Mouse (Mus musculus): Measurements from ENCODE around the gene Sla2. TPM values are rescaled to one million over a fixed set of nuclear protein-coding genes. Genes with fewer than 3 reads are reported as not detected.
"Not testable (repeated sequence)": the region's sequence is repeated elsewhere in the genome, so short reads cannot be mapped to it uniquely, and the experiment has no call there.

The Sla2 gene
- total RNA-seq, 1 experiment from 2014 or later = 3.4 TPM

DNA sequence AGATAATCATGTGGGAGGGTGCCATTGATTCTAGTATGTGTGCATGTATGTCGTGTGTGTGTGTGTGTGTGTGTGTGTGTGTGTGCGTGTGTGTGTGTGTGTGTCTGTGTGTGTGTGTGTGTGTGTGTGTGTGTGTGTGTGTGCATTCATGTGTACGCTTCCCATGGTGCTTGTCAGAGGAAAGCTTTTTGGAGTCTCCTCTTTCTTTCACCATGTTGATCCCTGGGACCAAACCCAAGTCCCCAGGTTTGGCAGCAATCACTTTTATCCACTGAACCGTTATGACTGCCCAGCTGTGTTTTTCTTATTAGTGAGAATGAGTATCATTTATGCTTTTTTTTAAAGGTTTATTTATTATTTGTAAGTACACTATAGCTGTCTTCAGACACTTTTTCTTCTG, 15.4 kb upstream of the Sla2 start:
- not testable (repeated sequence) for ATAC-seq (replicated peaks; ENCODE audit: low read depth, poor library complexity, severe bottlenecking)

DNA sequence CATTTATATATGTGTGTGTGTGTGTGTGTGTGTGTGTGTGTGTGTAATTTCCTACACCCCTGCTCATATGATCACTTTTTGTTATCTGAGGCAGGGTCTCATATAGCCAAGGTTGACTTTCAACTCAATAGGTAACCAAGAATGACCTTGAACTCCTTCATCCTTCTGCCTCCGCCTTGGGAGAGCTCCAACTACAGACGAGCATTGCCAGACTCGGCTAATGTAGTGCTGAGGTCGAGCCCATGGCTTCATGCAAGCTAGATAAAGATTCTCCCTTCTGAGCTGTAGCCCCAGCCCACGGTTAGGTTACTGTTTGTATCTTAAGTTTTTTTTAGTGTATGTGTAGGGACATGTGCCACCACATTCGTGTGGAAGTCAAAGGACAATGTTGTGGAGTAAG, 14.9 kb upstream of the Sla2 start:
- ATAC-seq (replicated peaks; ENCODE audit: low read depth, poor library complexity, severe bottlenecking) = no peak

DNA sequence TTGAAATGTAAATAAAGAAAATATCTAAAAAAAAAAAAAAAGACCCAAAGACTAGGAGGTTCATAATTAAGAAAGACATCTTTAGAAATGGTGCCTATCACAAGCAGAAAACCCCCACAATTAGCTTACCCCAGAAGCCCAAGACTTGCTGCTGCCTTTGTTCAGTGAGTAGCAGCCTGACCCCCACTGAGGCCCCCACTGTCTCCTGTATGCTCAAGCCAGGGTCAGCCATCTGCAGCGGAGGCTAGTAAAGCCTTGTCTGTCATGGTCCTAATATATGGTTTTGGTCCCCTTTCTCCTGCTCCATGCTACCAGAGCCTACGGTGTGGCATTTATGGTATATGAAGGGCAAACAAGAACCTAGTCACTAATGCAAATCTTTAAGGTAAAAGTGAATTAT, 14.4 kb upstream of the Sla2 start:
- ATAC-seq (replicated peaks; ENCODE audit: low read depth, poor library complexity, severe bottlenecking) = no peak

- ATAC-seq (replicated peaks; ENCODE audit: low read depth, poor library complexity, severe bottlenecking) = no peak
These were observed 12.2 kb upstream of the Sla2 start for GRCm38 (mm10) chr2:156899184-156899583.

GRCm38 (mm10) chr2:156898374-156898773, 11.4 kb upstream of the Sla2 start:
- ATAC-seq (replicated peaks; ENCODE audit: low read depth, poor library complexity, severe bottlenecking) = no peak

GRCm38 (mm10) chr2:156897034-156897433, 10.0 kb upstream of the Sla2 start:
- ATAC-seq (replicated peaks; ENCODE audit: low read depth, poor library complexity, severe bottlenecking) = no peak

- peak; percentile 54; the same call in 1 of the 2 replicates for ATAC-seq (replicated peaks; ENCODE audit: low read depth, poor library complexity, severe bottlenecking)
These were observed 9.5 kb upstream of the Sla2 start for GRCm38 (mm10) chr2:156896384-156896914.

DNA sequence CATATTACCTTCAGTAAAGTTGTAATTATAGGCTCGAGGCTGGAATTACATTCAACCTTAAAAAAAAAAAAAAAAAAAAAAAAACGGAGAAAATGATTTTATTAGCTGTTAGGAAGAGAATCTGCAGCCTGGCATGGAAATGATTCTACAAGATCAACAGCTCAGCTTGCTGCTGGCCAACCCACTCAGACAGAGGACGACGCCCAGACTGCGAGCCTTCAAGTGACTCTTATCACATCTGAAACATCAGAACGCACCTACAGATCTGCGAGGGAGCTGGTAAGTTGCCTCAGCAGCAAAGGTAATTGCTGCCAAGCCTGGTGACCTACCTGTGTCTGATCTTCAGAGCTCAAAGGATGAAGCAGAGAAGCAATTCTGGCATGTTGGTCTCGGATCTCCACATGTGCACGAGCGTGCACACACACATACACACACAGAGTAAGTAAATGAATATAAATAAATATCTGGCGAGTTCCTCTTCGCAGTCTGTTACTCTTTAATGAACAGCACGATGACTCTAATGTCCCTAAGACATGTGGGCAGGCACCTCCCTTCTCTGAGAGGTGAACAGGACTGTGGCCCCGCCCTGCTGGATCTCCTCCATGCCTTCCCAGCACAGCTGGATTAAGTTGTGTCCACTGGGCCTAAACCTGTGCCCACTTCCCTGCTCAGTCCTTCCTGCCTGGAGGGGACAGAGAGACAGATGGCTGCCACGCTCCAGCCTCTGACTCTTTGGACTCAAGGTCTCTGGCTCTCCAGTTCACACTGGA, 7.7 kb upstream of the Sla2 start:
- ATAC-seq (replicated peaks; ENCODE audit: low read depth, poor library complexity, severe bottlenecking) = no peak

DNA sequence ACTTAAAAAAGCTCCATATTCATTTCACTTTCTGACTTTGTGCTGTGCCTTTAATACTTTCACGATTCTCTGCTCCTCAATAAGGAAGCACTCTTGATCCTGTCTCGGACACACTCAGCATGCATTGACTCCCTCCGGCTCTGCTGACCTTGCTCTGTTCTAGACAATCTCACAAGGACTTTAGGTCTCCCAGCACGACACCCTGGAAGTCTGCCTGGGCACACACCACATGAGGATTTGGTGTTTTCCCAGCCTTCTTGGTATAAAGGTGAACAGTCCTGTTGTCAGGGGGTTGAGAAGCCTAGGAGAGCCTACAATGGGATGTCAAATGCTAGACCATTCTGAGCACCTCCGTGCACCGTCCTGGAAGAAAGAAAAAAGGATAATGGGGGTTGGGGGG, 5.8 kb upstream of the Sla2 start:
- ATAC-seq (replicated peaks; ENCODE audit: low read depth, poor library complexity, severe bottlenecking) = no peak

GRCm38 (mm10) chr2:156892240-156892639, 5.2 kb upstream of the Sla2 start:
- no peak for ATAC-seq (replicated peaks; ENCODE audit: low read depth, poor library complexity, severe bottlenecking)

- ATAC-seq (replicated peaks; ENCODE audit: low read depth, poor library complexity, severe bottlenecking) = no peak
These were observed 1.5 kb upstream of the Sla2 start for GRCm38 (mm10) chr2:156888490-156888889.

DNA sequence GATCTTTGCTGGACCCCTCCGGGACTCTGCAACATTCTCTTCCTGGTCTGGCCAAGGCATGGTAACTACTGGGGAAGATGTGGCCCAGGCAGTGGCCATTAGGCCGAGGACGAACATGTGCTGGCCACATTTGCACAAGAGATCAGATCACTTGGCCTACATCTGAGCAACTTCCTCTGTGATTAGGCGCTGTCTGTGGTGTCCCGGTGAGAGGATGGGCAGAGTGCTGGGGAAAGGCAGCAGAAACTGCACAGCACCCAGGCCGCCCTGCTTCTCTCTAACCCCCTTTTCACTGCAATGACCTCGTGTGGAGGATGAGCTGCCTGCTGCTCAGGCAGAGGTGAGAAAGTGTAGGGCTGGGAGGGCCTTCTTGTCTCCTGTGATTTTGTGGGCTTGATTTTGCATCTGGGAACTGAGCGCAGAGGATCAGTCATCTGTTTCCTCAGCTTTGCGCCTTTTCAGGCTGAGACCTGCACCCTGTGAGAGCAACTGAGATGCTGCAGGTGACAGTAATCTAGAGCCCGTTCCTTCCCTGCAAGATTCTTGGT, 834 bp downstream of the Sla2 start:
- no peak for ATAC-seq (replicated peaks; ENCODE audit: low read depth, poor library complexity, severe bottlenecking)

- not testable (repeated sequence) for ATAC-seq (replicated peaks; ENCODE audit: low read depth, poor library complexity, severe bottlenecking)
These were observed 1.3 kb downstream of the Sla2 start for GRCm38 (mm10) chr2:156885666-156886065.

DNA sequence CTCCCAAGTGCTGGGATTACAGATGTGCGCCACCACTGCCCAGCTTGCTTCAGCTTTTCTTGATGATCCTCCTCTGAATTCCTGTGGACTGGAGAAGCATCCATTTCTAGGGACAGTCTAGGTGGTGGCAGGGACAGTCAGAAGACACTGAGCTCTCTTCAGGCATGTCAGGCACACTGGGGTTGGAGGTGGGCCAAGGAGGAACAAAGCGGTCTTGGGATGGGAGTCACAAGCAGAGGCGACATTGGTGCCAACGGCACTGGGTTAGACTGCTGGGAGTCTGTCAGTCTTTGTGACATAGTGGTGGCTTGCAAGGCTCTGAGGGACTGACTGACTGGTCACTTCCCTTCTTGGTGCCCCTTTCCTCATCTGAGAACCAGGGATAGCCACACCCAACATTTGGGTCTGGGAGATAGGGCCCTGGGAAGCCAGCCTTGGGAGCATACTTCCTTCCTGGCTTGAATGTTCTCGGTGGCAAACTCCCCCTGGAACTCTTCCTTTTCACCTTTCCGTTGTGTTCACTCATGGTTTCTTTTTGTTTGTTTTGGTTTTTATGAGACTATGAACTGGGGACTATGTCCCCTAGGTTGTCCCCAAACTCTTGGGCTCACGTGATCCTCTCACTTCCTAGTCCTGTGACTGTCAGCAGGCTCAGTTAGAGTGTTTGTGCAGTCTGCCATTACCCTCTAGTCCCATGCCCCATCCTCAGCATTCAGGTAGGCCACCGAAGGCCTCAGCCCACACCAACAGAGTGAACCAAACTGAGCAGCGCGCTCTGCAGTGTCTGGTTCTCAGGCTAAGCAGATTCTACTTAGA, 2.4 kb downstream of the Sla2 start:
- peak; percentile 12; the same call in 1 of the 2 replicates for ATAC-seq (replicated peaks; ENCODE audit: low read depth, poor library complexity, severe bottlenecking)

DNA sequence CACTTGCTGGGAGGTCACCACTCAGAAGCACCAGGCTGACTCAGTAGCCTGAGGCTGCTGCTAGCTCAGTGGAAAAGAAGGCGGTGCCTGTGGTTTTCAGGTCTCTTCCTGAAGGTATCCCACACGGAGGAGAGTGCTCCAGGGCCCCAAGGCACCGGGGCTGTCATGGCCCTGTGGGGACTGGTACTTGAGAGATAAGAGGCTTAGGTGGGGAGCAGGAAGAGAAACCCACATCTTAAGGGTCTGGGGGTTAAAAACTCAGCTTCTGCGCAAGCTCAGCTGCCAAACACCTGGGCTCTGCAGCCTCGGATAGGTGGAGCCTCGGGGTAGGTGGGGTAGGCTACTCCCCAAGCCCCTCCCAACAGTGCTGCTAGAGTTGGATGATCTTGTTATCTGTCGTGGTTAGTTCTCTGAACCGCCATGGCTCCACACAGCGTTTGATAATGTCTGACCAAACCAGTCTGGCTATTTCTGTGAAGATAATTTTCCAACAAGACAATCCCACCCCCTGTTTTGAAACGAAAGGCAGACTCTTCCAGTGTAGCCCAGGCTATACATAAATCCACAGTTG, 4.5 kb downstream of the Sla2 start:
- peak; percentile 36 for ATAC-seq (replicated peaks; ENCODE audit: low read depth, poor library complexity, severe bottlenecking)

GRCm38 (mm10) chr2:156879541-156879940, 7.5 kb downstream of the Sla2 start:
- ATAC-seq (replicated peaks; ENCODE audit: low read depth, poor library complexity, severe bottlenecking) = no peak

DNA sequence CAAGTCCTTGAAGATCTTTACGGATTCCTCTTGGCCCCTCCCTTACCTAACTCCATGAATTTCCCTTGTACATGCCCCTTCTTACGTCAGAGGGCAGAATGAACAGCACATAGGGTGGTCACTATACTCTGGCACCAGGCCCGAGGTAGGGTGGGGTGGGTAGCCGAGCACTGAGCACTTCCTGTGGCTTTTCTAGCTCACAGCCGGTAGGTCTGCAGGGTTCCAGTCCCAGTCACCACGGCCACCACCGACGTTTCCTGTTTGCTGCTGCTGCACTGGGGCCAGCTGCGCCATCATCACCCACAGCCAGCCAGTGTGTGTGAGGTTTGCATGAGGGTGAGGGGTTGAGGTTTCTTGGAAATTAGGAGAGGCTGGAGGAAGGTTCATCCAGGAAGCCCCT, 9.3 kb downstream of the Sla2 start:
- ATAC-seq (replicated peaks; ENCODE audit: low read depth, poor library complexity, severe bottlenecking) = peak; percentile 80

DNA sequence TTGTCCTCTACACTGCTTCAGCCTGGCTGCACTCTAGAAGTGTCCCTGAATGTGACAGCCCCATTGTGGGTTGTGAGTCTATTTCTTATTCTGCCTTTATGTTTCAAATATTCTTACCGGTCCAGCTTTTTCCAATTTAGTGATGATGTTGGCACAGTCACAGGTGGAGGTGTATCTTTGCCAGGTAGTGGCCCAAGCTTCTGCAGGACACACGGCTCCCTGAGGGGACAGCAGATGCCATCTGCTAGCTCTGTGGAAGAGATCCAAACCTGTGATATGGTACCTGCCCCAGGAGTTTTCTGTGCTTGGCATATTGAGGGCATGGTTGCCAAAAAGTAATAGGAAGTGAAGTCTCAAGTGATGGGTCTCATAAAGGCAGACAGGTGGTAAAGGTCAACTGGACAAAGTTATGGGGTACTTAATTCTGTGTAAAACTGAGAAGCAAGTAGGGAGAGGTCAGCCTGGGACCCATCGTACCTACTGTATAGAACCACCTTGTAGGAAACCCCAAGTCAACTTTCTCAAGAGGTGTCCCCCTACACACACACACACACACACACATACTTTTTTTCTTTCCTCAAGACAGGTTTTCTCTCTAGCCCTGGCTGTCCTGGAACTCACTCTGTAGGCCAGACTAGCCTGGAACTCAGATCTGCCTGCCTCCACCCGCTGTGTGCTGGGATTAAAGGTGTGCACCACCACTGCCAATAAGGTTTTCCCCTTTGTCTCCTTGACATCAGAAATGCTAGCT, 12.1 kb downstream of the Sla2 start:
- no peak for ATAC-seq (replicated peaks; ENCODE audit: low read depth, poor library complexity, severe bottlenecking)

DNA sequence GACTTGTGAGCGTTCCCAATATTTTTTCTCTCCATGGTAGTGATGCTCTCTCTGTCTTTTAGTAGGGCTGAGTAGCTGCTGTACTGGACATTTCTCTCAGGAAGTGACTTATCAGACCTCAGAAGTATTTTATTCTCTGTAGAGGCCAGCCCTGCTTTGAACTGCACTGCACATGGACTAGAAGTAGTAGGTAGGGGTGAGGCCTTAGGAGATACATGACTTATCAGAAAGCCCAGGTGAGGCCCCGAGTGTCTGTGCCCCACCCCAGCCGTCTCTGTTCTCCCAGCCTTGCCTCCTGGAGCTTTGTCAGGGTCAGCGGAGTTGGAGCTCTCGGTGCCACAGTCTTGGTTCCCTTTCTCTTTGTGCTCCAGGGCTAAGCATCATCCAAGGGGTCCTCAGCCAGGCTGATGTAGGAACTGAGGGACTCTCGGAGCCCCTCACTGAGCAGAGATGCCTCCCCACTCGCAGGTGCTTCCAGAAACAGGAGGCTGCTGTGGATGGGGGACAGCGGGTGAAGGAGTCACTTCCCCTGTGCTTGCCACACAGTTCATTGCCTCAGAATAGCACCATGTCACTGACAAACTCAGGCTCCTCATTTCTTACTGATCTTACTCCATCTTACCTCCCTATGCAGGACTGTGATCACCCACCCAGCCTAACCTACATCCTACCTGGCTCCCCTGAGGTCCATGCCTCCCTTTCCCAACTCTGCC, 12.8 kb downstream of the Sla2 start:
- ATAC-seq (replicated peaks; ENCODE audit: low read depth, poor library complexity, severe bottlenecking) = no peak
